Mouse (Mus musculus) kidney, adult 11 months (tissue): ENCODE results near the gene Gm7075.
"Not testable (repeated sequence)": the region's sequence is repeated elsewhere in the genome, so short reads cannot be mapped to it uniquely, and the experiment has no call there.

Source experiments
- DNase-seq: peaks from one replicate; pipeline ENCODE4 v3.0.0; 2022

Gene Gm7075

DNA sequence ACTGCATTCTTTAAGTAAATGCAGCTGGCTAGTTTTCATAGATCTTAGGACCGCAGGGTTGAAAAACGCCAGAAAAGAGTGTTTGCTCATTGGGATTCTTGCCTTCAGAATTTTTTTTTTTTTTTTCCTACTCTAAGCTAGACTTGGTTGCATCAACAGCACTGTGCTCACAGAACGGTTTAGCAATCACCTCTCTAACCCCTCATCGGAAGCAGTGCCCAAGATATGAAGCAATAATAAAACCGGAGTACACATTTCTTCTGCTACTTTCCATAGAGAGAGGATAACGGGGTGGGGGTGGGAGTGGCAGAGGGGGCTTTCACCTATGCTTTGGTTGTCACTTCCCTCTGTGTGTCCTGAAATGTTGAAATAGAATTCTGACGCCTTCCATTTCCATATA lies 5.7 kb downstream of the Gm7075 start:
- DNase-seq = no peak

GRCm38 (mm10) chr10:63415287-63415686 lies 6.3 kb downstream of the Gm7075 start:
- no peak for DNase-seq

DNA sequence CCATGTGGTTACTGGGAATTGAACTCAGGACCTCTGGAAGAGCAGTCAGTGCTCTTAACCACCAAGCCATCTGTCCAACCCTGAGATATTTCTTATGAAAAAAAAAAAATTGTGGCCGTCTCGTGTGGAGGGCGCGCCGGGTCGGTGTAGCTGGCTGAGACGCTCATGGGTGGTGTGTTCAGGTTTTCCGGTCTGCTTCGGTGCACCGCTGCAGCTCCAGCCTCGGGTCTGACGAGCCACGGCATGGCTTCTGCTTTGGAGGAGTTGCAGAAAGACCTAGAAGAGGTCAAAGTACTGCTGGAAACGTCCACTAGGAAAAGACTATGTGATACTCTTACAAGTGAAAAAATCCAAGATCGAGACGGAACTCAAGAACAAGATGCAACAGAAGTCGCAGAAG lies 8.8 kb downstream of the Gm7075 start:
- no peak for DNase-seq

DNA sequence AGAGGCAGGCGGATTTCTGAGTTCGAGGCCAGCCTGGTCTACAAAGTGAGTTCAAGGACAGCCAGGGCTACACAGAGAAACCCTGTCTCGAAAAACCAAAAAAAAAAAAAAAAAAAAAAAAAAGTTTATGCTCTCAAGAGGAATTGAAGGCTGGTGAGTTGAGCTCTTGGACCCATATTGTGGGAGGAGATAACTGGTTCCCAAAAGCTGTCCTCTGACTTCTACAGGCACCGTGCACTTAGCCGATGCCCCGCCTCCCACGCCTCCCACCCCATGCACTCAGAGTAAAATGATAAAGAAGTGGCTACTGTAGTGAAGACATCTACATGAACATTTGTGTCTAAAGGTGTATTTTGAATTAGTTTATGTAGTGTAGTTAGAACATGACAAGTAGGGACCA lies 9.9 kb downstream of the Gm7075 start:
- not testable (repeated sequence) for DNase-seq

DNA sequence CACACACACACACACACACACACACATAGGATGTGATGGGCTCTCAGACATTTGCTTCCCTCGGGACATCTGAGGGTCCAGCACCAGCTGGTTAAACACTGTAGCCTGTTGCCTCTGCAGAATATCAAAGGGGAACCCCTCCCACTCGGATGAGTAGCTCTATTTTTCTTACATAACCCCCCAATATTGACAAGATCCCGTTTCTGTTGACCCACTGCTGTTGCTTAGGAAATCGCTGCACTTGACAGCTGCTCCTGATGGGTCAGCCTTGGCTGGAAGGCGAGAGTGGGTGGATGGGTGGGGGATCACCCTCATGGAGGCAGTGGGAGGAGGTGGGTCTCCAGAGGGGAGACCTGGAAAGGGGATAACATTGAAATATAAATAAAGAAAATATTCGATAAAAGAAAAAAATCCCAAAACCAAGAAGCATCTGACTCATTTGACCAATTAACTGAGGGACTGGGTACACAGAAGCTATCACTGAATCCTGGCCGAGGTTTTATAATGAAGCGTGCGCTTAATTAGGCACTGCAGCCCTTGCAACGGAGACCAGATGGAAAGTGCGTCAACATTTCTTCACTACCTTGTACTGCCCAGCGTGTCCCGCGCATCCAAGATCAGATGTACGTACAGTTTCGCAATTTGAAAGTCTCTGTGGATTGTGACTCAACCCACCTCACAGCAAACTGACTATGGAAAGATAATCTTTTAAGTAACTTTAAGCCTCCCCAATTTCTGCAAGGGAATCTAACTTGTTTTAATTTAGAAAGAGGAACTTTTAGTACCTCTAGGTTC lies 11.2 kb downstream of the Gm7075 start:
- DNase-seq = no peak

- DNase-seq = peak; percentile 78
Observed at GRCm38 (mm10) chr10:63403636-63404035, 18.0 kb downstream of the Gm7075 start.

DNA sequence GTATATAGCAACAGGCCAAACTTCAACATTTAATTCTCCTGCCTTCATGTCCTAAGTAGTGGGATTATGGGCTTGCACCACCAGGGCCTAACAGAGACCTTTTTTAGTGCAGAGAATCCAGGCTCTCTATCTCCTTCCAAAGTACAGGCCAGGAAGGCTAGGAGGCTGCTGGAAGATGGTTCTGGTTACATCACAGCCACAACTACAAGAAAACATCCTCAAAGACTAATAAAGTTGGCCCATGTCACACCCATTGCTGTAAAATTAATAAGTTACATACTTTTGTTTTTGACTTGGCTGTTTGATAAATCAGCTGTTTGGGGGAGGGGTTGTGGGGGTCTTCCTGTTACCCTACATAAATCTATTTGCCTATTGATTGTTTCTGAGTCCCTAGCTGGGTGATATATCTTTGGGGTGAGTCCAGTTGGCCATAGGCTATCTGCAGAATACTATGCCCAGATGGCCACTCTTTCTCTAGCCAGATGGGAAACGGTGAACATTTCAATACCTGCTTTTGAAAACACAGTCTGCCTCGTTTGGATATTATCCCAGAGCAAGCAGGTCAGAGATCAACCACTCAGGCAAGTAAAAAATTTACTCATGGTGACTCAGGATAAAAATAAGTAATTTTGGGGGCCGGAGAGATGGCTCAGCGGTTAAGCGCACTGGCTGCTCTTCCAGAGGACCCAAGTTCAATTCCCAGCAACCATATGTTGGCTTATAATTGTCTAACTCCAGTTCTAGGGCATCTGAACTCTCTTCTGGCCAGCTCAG lies 18.7 kb downstream of the Gm7075 start:
- peak; percentile 57 for DNase-seq

- DNase-seq = peak; percentile 69
Observed at GRCm38 (mm10) chr10:63396963-63397362, 24.6 kb downstream of the Gm7075 start.

DNA sequence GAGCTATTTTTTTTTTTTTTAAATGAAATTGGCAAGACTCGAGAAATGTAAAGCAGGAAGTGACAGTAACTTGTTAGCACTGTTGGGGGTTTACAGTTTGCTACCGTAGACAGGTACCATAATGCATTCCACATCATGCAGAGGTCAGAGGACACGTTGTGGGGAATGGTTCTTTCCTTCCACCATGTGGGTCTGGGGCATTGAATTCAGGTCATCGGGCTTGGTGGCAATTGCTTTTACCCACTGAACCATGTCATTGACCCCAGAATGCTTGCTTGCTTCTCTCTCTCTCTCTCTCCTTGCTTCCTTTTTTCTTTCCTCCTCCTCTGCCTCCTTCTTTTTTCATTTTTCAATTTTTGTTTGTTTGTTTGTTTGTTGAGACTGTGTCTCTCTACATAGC lies 32.6 kb downstream of the Gm7075 start:
- no peak for DNase-seq

DNA sequence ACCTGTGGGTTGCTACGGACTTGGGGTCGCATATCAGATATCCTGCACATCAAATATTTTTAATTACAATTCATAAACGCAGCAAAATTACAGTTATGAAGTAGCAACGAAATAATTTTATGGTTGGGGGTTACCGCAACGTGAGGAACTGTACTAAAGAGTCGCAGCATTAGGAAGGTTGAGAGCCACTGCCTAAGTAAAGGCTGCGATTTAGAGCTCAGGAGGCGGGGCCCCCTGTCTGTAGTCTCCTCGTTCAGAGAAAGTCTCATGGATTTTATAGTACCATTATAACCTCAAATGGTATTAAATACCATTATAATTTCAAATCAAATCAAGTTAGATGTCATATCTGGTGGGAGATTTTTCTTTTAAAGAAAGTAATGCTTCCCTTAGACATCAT lies 34.6 kb downstream of the Gm7075 start:
- DNase-seq = no peak

GRCm38 (mm10) chr10:63386444-63386843 lies 35.1 kb downstream of the Gm7075 start:
- DNase-seq = peak; percentile 86

DNA sequence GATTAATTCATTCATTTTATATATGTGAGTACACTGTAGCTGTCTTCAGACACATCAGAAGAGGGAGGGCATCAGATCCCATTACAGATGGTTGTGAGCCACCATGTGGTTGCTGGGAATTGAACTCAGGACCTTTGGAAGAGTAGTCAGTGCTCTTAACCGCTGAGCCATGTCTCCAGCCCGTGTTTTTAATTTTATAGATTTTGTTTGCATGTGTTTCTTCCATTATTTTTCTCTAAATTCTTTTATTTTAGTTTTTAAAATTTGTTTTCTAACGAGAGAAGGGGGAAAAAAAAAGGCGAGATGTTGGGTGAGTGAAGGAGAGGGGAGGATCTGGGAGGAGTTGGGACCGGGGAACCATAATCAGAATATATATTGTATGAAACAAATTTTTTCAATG lies 35.7 kb downstream of the Gm7075 start:
- DNase-seq = not testable (repeated sequence)

DNA sequence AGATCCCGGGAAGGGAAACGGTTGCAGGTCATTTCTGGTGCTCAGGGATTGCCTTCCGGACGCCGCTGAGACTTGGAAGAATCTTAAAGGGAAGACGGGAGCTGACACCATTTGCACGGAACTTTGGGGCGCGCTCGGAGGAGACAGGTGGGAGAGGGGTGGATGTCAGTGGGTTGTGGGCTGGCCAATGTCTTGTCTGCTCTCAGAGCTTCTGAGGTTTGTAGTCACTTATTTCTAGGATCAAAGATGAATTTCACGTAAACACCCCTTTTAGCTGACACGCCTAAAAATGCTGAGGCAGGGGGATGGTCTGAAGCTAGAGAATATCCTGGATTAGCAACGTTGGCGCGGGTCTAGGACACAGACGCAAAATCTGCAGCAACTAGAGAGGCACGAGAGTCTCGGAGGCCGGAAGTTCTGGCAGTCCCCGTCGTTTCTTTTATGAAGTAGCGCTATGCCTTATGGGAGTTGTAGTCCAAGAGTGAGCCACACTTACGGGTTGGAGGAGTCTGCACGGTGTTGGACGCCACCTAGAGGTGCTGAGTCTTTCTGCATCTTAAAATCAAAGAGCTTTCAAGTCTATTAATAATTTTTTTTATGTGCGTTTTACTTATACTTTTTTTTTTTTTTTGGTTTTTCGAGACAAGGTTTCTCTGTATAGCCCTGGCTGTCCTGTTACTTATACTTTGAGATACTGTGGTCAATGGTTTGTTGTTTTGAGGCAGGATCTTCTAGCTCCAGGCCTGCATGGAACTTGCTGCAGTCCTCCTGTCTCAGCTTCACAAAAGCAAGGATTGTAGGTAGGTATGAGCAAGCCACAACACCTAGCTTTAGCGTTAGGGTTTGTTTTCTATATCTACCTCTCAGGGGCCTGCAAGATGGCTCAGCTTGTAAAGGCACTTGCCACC lies 39.0 kb downstream of the Gm7075 start, which contains the start of gene Dnajc12:
TSS of gene Dnajc12 (plus strand) at position 72 of the 908 bp plus-strand sequence.
- DNase-seq = peak; percentile 81

DNA sequence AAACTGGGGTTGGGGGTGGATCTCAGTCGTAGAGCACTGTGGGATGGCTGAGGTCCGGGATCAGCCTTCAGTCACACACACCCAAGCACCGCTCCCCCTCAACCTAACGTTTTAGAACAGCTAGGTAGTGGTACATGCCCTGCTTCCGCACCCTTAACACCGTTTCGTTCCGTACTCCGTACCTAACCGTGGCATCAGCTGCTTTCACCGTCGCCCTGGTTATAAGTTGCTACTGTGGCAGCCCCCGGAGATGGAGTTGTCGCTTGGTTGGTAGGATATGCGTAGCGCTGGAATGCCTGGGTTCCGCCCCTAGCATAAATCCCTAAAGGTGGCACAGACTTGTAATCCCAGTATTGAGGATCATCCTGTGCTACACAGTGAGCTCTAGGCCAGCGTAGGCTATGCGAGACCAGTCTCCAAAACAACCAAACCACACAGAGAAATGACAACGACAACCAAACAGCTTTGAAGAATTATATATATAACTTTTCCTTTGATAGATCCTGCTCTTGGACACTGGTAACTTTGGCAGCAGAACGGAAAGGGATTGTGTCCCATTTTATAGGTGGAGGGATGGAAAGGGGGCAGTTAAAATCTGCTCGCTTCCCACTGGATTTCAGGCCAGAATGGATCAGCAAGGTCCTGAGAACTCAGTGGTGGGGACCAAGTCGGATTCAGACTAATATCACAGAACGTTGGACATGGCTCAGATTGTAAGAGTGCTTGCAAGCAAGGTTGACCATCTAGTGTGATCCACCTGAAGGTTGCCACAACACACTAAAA lies 39.9 kb downstream of the Gm7075 start, which contains the start of gene Sirt1:
TSS of gene Sirt1 (minus strand) at position 207 of the 783 bp plus-strand sequence.
- DNase-seq = no peak

DNA sequence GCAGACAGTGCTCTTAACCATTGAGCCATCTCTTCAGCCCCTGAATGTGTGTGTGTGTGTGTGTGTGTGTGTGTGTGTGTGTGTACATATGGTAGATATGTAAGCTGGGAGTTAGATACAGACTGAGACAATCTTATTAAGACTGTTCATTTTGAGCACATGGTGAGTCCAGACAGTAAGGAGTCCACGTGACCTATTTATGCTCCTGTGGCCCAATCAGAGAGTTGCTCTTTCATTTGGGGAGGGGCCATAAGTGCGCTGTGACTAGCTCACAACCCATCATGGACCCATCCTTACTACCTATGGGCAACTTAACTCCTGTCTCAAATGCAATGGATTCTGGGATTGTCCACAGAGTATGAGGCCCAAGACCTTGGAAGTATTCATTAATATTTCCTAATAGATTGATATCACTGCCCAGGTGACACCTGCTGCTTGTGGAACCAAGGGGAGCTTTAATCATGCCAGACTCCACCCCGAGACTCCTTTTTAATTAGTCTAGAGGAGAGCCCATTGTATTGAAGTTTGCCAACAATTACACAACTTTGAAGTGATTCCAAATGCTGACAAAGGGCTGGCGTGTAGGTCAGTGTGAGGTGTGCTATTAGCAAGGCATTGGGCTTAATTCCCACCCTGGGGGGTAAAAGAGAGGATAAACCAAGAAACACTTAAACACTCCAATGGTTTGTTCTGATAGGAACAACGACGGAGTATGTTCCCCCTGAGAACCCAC lies 42.5 kb downstream of the Gm7075 start:
- DNase-seq = no peak

GRCm38 (mm10) chr10:63377468-63377867 lies 44.1 kb downstream of the Gm7075 start:
- DNase-seq = peak; percentile 45

GRCm38 (mm10) chr10:63376303-63376702 lies 45.3 kb downstream of the Gm7075 start:
- DNase-seq = no peak
